Mouse (Mus musculus) neural tube, embryonic 13.5 days (tissue): ENCODE results near the gene Mturn. TPM values are rescaled to one million over a fixed set of nuclear protein-coding genes. Genes with fewer than 3 reads are reported as not detected.

Source experiments
- ATAC-seq: fragments of 200-750 bp; cut with Nextera tagmentation; 2 replicates; pipeline ENCODE4 v1.8.0; 2017; ENCODE audit warnings: low read depth, mild to moderate bottlenecking, moderate TSS enrichment, moderate library complexity
- H3K27ac ChIP-seq: fragments of 300-500 bp; sonication (generic); replicated peaks from 2 replicates; pipeline ENCODE4 v1.5.1; 2015; ENCODE audit warnings: moderate library complexity, mild to moderate bottlenecking, inconsistent platforms
- H3K27me3 ChIP-seq: fragments of 300-500 bp; sonication (generic); 2 replicates; pipeline ENCODE4 v1.6.1; 2015; ENCODE audit warnings: mild to moderate bottlenecking, inconsistent platforms
- H3K36me3 ChIP-seq: fragments of 300-500 bp; sonication (generic); 2 replicates; pipeline ENCODE4 v1.6.1; 2015; ENCODE audit warnings: mild to moderate bottlenecking, inconsistent platforms
- H3K4me1 ChIP-seq: fragments of 300-500 bp; sonication (generic); replicated peaks from 2 replicates; pipeline ENCODE4 v1.6.1; 2015; ENCODE audit warnings: inconsistent platforms
- H3K4me2 ChIP-seq: fragments of 300-500 bp; sonication (generic); 2 replicates; pipeline ENCODE4 v1.6.1; 2015; ENCODE audit warnings: inconsistent platforms, mild to moderate bottlenecking, moderate library complexity
- H3K4me3 ChIP-seq: fragments of 300-500 bp; sonication (generic); 2 replicates; pipeline ENCODE4 v1.5.1; 2015; ENCODE audit warnings: mild to moderate bottlenecking, inconsistent platforms
- H3K9ac ChIP-seq: fragments of 300-500 bp; sonication (generic); 2 replicates; pipeline ENCODE4 v1.6.1; 2015; ENCODE audit warnings: moderate library complexity, mild to moderate bottlenecking, inconsistent platforms
- H3K9me3 ChIP-seq: fragments of 300-500 bp; sonication (generic); 2 replicates; pipeline ENCODE4 v1.6.1; 2016; ENCODE audit warnings: inconsistent platforms
- WGBS: fragments of 180-500 bp; shearing (Covaris S2); methylation state at CpG from one replicate; pipeline ENCODE4 v1.1.7; 2015; 5-methylcytosine and 5-hydroxymethylcytosine counted together
- polyA plus RNA-seq: library from polyadenylated mRNA; unstranded; fragments of >200 nt; fragmentation: Nextera tagmentation; extraction: Ambion mirVana; gene quantifications from 2 replicates; pipeline ENCODE4 v1.2.1, GENCODE M21; 2015

The Mturn gene
- polyA plus RNA-seq, 1 experiment from 2014 or later, result 60.5 TPM

DNA sequence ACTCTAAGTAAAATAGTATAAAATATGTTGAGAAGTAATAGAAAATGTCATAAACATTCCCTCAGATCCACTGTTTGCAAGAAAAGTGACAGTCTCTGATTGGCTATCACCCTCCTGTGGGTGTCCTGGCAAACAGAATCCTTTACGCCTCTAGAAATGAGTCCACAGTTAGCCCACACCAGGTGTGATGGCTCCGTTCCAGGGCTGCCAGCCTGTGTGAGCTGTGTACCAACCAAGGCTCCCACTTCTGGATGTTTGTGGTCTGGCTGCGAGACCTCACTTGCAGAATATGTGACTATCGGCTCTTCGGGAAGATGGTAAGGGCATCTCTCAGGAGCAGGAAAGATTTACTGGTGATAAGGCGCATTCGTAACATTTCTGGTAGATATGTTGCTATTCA lies 67.6 kb downstream of the Mturn start:
- WGBS, result 90% methylated on average over 7 of the region's 7 CpGs
- no peaks in the 10 kb centered on the region for H3K36me3 ChIP-seq
- no peaks in the 10 kb centered on the region for H3K9me3 ChIP-seq
- H3K27me3 ChIP-seq, result no peaks in the 10 kb centered on the region
- no peak overlapping the region for H3K4me3 ChIP-seq
- H3K4me1 ChIP-seq, result no peaks in the 10 kb centered on the region
- H3K27ac ChIP-seq, result no peak overlapping the region
- no peak for ATAC-seq
- no peak overlapping the region for H3K4me2 ChIP-seq
- H3K9ac ChIP-seq, result no peak overlapping the region

DNA sequence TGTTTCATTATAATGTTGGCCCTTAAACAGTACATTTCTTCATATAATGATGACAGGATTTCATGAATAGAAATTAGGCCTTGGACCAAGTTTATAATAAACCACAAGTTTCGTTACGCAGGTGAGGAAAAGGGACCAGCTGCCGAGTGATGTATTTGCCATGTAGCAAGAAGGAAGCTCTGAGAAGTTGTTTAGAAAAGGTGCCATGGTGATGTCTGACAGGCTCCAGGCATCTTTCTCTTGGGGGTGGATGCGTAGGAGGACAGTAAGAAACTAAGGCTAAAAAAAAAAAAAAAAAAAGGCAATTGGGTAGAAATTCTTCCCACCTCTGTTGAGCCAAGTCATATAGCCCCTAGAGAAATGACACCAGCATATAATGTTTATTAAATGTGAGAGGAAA lies 70.2 kb downstream of the Mturn start:
- ATAC-seq, result no peak
- Histone ChIP-seq H3K4me1 (no peaks in the 10 kb centered on the region), H3K4me2 (no peak overlapping the region), H3K9me3 (no peaks in the 10 kb centered on the region), H3K4me3 (no peak overlapping the region), H3K36me3 (no peaks in the 10 kb centered on the region), H3K27ac (no peak overlapping the region), H3K27me3 (no peaks in the 10 kb centered on the region), H3K9ac (no peak overlapping the region)
- 91% methylated on average over 4 of the region's 4 CpGs for WGBS

DNA sequence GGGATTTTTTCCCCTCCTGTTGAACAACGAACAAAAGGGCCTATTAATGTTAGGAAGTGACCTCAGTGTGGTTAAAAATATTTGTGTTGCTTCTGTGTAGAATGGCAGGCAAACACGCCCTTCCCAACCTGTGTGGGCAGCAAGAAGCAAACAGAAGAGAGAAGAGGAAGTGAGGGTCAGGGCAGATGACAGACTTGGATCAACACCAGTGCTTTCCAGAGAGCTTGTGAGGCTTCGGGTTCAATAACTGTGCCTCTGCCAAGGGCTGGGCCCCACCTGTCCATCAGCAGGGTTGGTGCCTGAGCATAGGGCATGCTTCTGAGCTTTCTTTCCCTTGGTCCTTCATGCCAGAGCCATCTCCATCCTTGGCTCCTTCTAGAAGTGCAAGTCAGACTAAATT lies 70.7 kb downstream of the Mturn start:
- H3K9ac ChIP-seq, result no peak overlapping the region
- ATAC-seq, result no peak
- 77% methylated on average over 3 of the region's 3 CpGs for WGBS
- H3K9me3 ChIP-seq, result no peaks in the 10 kb centered on the region
- H3K4me2 ChIP-seq, result no peak overlapping the region
- no peak overlapping the region for H3K27ac ChIP-seq
- no peaks in the 10 kb centered on the region for H3K4me1 ChIP-seq
- no peaks in the 10 kb centered on the region for H3K36me3 ChIP-seq
- no peaks in the 10 kb centered on the region for H3K27me3 ChIP-seq
- no peak overlapping the region for H3K4me3 ChIP-seq

Other genes with a start within 250 kb of the Mturn start
- 95.5 and 102 TPM in 2 replicates for gene Scrn1, start 115.1 kb upstream of the Mturn start, polyA plus RNA-seq
- 9.6 and 10.2 TPM in 2 replicates for gene Plekha8, start 86.5 kb upstream of the Mturn start, polyA plus RNA-seq
- 19.0 and 19.3 TPM in 2 replicates for gene Fkbp14, start 84.3 kb upstream of the Mturn start, polyA plus RNA-seq
- gene Znrf2, start 135.3 kb downstream of the Mturn start, polyA plus RNA-seq, result 3.8 and 5.1 TPM in 2 replicates